In the genomic region with DNA sequence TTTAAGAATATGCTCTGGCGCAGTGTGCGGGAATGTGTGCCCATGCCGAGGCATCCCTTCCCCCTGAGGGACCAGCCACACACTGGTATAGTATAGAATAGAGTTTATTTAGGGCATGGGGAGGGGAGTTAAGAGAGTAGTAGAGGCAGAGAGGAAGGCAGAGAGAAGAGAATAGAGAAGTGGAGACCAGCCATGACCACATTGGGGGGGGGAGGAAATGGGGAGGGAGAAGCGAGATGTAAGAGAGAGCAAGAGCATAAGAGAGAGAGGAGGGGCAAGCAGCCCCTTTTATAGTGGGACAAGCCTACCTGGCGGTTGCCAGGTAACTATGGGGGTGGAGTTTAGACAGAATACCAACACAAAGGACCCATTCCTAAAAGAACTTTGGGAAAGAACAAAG, we compare ENCODE assay signal across 22 mouse cellular contexts. TPM values are rescaled to one million over a fixed set of nuclear protein-coding genes. Genes with fewer than 3 reads are reported as not detected.
DNase-seq lines count a peak whose midpoint lies in the region; ATAC-seq lines count a peak whose summit lies in the region.
"Had no signal": no experiment of that assay in that cellular context is flagged by ENCODE, and none has a peak within 500 bp of the region (broad histone marks: within the 10 kb centered on the region; RNA-seq: fewer than 3 reads in every experiment).

No protein-coding gene starts in this region.

- DNase-seq in spleen, postnatal 36 days (ENCODE audit: low spot score in 2 of 2) = peak; percentile 4
- DNase-seq in spleen, adult 12 weeks (ENCODE audit: low spot score) = no peak
- DNase-seq in ZHBTc4 (ENCODE audit: low read depth, low spot score) = peak; percentile 23
- DNase-seq in urinary bladder, postnatal 4 days (ENCODE audit: low spot score in 2 of 2) = no peak
- DNase-seq in cerebellum, adult 11-12 months = no peak
- DNase-seq: adrenal gland, postnatal 10 days; adrenal gland, postnatal 36 days; cerebellum, adult 2 months; cerebellum, adult 9-11 months; cerebellum, postnatal 25 days; embryo, embryonic 11 days; gastrocnemius, postnatal 10 days; gastrocnemius, postnatal 36 days; heart, adult 18-20 months; heart, postnatal 10 days; heart, postnatal 36 days had no signal

- peak; percentile 55 for ATAC-seq in megakaryocyte, adult 5-6 weeks (ENCODE audit: poor library complexity, severe bottlenecking)
- ATAC-seq: forebrain, embryonic 15.5 days; hindbrain, embryonic 16.5 days had no signal

RNA-seq across cellular contexts. Expression of a gene that starts 19.0 kb away (rescaled TPM):
- 1.9 and 5.2 TPM in 2 replicates for total RNA-seq in megakaryocyte, adult 5-6 weeks (2015)
- total RNA-seq in megakaryocyte, adult 5-6 weeks (2017) = 3.5 and 5.5 TPM in 2 replicates
- total RNA-seq: adrenal gland, adult 18-20 months; adrenal gland, postnatal 10 days; adrenal gland, postnatal 36 days; ES-E14; gastrocnemius, adult 18-20 months; gastrocnemius, postnatal 10 days; heart, adult 18-20 months; heart, postnatal 36 days had no signal

Comparison
In these comparisons a context has a peak if more than half of its experiments do, and no peak if none do; other contexts are left out.
1. DNase-seq: peak in spleen, postnatal 36 days (2 of 2) and ZHBTc4 (single experiment); none in spleen, adult 12 weeks (single experiment), urinary bladder, postnatal 4 days (0 of 2) and cerebellum, adult 11-12 months (single experiment).